Mouse (Mus musculus) hindbrain, embryonic 15.5 days (tissue): ENCODE results near the gene Efl1. TPM values are rescaled to one million over a fixed set of nuclear protein-coding genes. Genes with fewer than 3 reads are reported as not detected.
"Not testable (repeated sequence)": the region's sequence is repeated elsewhere in the genome, so short reads cannot be mapped to it uniquely, and the experiment has no call there.

ENCODE experiments used
- ATAC-seq: fragments of 200-750 bp; cut with Nextera tagmentation; 2 replicates; pipeline ENCODE4 v1.8.0; 2017; ENCODE audit warnings: low read depth, moderate number of reproducible peaks, moderate TSS enrichment; ENCODE audit not compliant: low FRiP score
- H3K27ac ChIP-seq: fragments of 300-500 bp; sonication (generic); replicated peaks from 2 replicates; pipeline ENCODE4 v1.5.1; 2015; ENCODE audit warnings: mild to moderate bottlenecking, inconsistent platforms
- H3K27me3 ChIP-seq: fragments of 300-500 bp; sonication (generic); 2 replicates; pipeline ENCODE4 v1.6.1; 2015; ENCODE audit warnings: control low read depth, inconsistent platforms
- H3K36me3 ChIP-seq: fragments of 300-500 bp; sonication (generic); 2 replicates; pipeline ENCODE4 v1.6.1; 2015; ENCODE audit warnings: control low read depth, inconsistent platforms
- H3K4me1 ChIP-seq: fragments of 300-500 bp; sonication (generic); replicated peaks from 2 replicates; pipeline ENCODE4 v1.6.1; 2015; ENCODE audit warnings: control low read depth, inconsistent platforms
- H3K4me2 ChIP-seq: fragments of 300-500 bp; sonication (generic); 2 replicates; pipeline ENCODE4 v1.6.1; 2015; ENCODE audit warnings: moderate library complexity, mild to moderate bottlenecking, inconsistent platforms
- H3K4me3 ChIP-seq: fragments of 300-500 bp; sonication (generic); 2 replicates; pipeline ENCODE4 v1.5.1; 2015; ENCODE audit warnings: mild to moderate bottlenecking, inconsistent platforms
- H3K9ac ChIP-seq: fragments of 300-500 bp; sonication (generic); 2 replicates; pipeline ENCODE4 v1.6.1; 2015; ENCODE audit warnings: inconsistent platforms
- H3K9me3 ChIP-seq: fragments of 300-500 bp; sonication (generic); 2 replicates; pipeline ENCODE4 v1.6.1; 2016; ENCODE audit warnings: control low read depth, inconsistent platforms
- WGBS: fragments of 180-500 bp; shearing (Covaris S2); methylation state at CpG from one replicate; pipeline ENCODE4 v1.1.7; 2015; 5-methylcytosine and 5-hydroxymethylcytosine counted together
- polyA plus RNA-seq: library from polyadenylated mRNA; unstranded; fragments of >200 nt; fragmentation: Nextera tagmentation; extraction: Ambion mirVana; gene quantifications from 2 replicates; pipeline ENCODE4 v1.2.1, GENCODE M21; 2015

The Efl1 gene
- polyA plus RNA-seq, 1 experiment from 2014 or later: 19.5 TPM

DNA sequence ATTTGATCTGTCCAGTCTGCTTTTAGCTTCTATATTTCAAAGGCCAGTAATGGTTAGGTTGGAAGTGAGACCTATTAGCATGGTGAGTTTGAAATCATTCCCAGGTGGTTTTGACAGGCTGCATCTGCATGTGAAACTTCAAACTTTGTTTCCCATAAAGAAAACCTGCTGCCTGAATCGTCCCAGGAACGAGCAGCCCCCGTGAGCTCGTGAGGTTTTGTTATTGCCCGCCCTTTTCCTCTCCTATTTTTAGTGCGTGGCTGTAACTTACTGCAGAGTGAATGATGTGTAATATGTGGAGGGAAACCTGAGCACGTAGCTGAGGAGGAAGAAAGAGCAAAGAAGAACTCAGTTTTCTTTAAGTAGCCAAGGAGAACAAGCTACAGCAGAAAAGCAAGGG lies 72.5 kb downstream of the Efl1 start:
- Histone ChIP-seq H3K4me3 (no peak overlapping the region), H3K27me3 (no peaks in the 10 kb centered on the region), H3K4me1 (peaks cover 10% of the 10 kb centered on the region), H3K36me3 (no peaks in the 10 kb centered on the region), H3K27ac (no peak overlapping the region), H3K9ac (no peak overlapping the region), H3K4me2 (no peak overlapping the region), H3K9me3 (no peaks in the 10 kb centered on the region)
- WGBS: 70% methylated on average over 7 of the region's 7 CpGs
- no peak for ATAC-seq

DNA sequence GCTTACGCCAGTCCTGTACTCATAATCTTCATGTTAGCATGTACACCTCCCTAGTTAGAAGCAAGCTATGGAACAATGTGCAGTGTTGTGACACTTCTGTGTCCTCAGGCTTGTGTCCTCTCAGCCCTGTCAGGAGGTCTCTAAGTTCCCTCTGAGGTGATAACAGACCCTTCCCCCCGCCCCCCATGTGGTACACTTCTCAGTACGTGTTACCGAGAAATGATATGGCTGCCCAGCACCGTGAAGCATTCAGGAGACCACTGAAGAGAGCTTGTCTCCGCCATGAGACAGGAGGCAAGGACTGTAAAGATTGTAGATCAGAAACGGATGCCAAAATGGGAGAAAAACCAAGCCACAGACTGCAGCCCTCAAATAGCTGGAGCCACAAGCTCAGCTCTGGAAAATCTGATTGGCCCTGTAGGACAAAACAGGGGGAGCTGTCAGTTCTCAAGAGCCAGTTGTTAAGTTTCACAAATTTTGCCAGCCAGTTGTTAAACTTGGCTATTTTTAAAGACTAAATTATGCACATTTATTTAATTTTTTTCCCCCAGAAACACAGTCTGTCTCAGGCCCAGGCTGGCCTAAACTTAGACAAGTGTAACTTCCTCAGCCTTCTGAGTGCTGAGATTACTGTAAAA lies 74.2 kb downstream of the Efl1 start:
- no peak overlapping the region for H3K9ac ChIP-seq
- no peak for ATAC-seq
- H3K36me3 ChIP-seq: no peaks in the 10 kb centered on the region
- H3K4me2 ChIP-seq: no peak overlapping the region
- H3K27ac ChIP-seq: no peak overlapping the region
- H3K4me3 ChIP-seq: no peak overlapping the region
- WGBS: 79% methylated on average over 7 of the region's 7 CpGs
- no peaks in the 10 kb centered on the region for H3K27me3 ChIP-seq
- no peaks in the 10 kb centered on the region for H3K9me3 ChIP-seq
- no peaks in the 10 kb centered on the region for H3K4me1 ChIP-seq

DNA sequence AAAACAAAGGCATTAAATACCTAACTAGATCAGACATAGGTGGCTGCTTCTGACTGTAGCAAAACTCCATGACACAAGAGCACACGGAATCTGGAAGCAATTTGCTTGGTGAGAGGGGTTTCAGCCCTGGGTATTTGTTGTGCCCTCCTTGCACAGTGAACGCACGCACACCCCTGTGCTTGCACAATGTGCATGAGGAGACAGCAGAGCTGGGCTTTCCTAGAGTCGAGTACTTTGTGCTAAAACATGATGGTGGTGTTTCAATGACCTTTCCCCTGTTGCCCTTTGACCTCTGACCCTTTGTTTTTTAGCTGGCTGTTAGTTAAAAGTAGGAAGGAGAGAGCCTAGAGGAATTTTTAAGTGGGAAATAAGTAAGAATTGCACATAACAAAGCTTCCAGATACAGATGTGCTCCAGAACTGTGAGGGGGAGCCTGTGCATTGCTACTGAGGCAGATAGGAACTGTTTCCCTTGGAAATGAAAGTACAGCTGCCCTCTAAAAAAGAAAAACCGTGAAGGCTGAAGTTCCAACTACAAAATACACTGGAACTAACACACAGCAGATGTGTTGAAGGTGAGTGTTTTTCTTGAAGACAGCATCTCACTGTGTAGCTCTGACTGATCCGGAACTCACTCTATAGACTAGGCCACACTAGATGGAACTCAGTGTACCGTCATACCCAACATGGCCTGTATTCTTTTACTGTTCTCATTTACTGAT lies 74.9 kb downstream of the Efl1 start:
- Histone ChIP-seq H3K9ac (no peak overlapping the region), H3K27ac (no peak overlapping the region), H3K4me3 (no peak overlapping the region), H3K4me2 (no peak overlapping the region), H3K9me3 (no peaks in the 10 kb centered on the region), H3K4me1 (no peaks in the 10 kb centered on the region), H3K36me3 (no peaks in the 10 kb centered on the region), H3K27me3 (no peaks in the 10 kb centered on the region)
- no peak for ATAC-seq
- 69% methylated on average over 7 of the region's 7 CpGs for WGBS

DNA sequence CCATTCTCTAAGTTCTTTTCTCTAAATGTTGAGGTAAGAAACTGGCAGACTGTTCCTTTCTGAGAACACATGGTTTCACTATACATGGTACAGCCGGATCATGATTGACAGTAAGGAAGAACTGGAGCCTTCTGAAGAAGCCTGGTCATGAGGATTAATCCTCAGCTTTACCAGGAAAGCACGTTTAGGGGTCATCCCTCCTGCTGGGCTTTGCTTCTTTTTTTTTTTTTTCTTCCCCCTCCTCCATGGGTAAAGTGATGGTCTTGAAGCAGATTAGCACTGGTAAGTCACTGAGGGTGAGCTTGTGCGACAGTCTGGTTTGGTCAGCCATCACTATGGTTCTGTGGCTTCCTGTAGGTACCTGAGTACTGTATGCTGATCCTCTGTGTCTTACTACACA lies 76.1 kb downstream of the Efl1 start:
- no peak overlapping the region for H3K27ac ChIP-seq
- no peaks in the 10 kb centered on the region for H3K27me3 ChIP-seq
- H3K4me3 ChIP-seq: no peak overlapping the region
- no peak overlapping the region for H3K9ac ChIP-seq
- 66% methylated on average over 3 of the region's 3 CpGs for WGBS
- H3K4me1 ChIP-seq: no peaks in the 10 kb centered on the region
- H3K36me3 ChIP-seq: no peaks in the 10 kb centered on the region
- H3K4me2 ChIP-seq: no peak overlapping the region
- ATAC-seq: no peak
- H3K9me3 ChIP-seq: no peaks in the 10 kb centered on the region

DNA sequence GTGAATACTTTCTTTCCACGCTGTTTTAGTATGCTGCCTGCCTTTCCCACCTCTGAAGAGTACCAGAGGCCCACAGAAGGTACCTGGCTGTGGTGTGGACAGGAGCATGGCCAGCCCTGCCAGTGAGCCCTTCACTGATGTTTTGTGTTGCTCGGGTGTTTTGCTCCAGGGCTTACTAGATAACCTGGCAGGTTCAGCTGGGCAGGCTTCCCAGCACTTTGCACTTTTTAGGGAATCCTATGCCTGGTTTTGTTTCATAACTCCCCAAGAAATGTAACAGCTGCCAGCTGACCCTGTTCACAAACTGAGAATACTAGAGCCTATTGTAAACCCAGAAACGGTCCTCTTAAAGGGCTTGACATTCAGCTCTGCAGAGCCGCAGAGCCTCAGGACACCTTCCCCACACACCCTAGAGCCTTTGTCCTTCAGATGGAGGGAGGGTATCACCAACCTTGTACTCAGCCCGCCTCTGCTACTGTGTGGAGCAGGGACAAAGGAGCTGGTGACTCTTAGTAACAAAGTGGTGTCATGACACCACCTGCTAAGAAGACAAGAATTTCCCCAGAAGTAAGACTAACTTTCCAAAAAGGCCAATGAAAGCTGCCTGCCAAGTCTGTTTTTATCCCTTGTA lies 76.7 kb downstream of the Efl1 start:
- Histone ChIP-seq H3K36me3 (no peaks in the 10 kb centered on the region), H3K27ac (no peak overlapping the region), H3K4me3 (no peak overlapping the region), H3K4me2 (no peak overlapping the region), H3K27me3 (no peaks in the 10 kb centered on the region), H3K9ac (no peak overlapping the region), H3K9me3 (no peaks in the 10 kb centered on the region), H3K4me1 (no peaks in the 10 kb centered on the region)
- WGBS: 32% methylated on average over 5 of the region's 5 CpGs
- no peak for ATAC-seq

DNA sequence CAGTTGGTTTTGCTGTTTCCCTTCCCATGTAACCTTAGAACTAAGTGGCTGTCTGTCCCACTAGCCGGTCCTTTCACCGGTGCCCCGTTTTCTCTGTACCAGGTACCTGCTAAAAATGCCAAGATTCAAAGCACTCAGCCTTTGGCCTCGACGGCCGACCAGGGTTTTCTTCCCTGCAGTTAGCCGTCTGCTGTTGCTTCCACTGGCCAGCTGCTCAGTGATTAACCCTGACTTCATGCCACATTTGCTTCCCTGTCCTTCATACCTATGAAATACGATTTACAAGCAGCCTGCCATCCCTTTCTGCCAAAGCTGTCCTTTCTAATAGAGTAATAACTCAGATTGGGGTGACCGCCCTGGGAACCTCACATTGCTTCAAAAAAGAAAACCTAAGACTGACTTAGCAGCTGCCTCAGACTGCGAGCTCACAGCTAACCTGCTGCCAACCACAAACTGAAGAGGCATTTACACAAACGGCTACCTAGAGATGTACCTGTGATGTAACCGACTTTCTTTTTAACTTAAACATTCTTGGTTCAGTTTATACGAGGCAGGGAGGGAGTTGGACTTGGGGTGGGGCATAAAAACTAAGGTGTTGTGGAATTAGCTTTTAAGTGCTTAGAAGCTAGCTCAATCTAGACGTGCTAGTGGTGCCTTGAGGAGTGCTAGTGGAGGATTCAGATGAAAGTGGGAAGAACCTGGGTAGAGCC lies 77.5 kb downstream of the Efl1 start:
- Histone ChIP-seq H3K27me3 (no peaks in the 10 kb centered on the region), H3K4me3 (no peak overlapping the region), H3K4me2 (no peak overlapping the region), H3K9me3 (no peaks in the 10 kb centered on the region), H3K4me1 (no peaks in the 10 kb centered on the region), H3K36me3 (no peaks in the 10 kb centered on the region), H3K9ac (no peak overlapping the region), H3K27ac (no peak overlapping the region)
- no peak for ATAC-seq
- 60% methylated on average over 14 of the region's 14 CpGs for WGBS

DNA sequence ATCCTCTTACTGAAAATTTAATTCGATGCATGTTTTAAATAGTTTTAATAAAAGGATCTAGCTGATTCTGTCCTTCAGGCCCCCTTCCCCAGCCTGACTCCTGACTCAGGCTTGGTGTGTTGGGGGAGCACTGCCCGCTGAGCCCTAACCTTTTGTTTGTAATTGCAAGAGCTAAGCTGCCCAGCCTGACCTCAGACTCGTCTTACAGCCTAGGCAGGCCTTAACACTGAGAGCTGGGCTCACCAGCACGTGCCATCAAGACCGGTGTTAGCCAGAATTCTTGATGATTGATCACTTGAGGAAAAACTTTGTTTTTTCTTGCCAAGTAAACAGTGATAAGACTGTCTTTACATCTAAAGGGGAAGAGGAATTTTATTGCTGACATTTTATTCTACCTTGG lies 78.7 kb downstream of the Efl1 start:
- no peak overlapping the region for H3K4me2 ChIP-seq
- ATAC-seq: no peak
- 48% methylated on average over 5 of the region's 5 CpGs for WGBS

DNA sequence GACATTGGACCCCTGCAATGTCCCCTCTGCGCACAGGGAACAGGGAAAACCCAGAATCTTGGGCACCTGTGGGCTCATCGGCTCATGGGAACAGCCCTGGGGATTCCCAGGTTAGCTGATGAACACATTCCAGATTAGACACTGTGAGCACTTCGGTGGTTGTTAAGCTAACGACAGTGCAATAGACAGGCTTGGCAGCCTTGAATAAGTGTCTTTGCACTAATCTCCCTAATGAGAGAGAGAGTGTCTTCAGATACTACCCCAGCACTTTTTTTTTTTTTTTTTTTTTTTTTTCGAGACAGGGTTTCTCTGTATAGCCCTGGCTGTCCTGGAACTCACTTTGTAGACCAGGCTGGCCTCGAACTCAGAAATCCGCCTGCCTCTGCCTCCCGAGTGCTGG lies 80.6 kb downstream of the Efl1 start:
- WGBS: 93% methylated on average over 7 of the region's 8 CpGs
- H3K4me2 ChIP-seq, H3K9me3 ChIP-seq: not testable (repeated sequence)

More for the DNA sequence above, 78.7 kb downstream of the Efl1 start:
- no peaks in the 10 kb centered on the region for H3K27me3 ChIP-seq
- H3K4me1 ChIP-seq: no peaks in the 10 kb centered on the region
- no peaks in the 10 kb centered on the region for H3K36me3 ChIP-seq
- no peak overlapping the region for H3K9ac ChIP-seq
- no peaks in the 10 kb centered on the region for H3K9me3 ChIP-seq
- H3K27ac ChIP-seq: no peak overlapping the region
- no peak overlapping the region for H3K4me3 ChIP-seq

DNA sequence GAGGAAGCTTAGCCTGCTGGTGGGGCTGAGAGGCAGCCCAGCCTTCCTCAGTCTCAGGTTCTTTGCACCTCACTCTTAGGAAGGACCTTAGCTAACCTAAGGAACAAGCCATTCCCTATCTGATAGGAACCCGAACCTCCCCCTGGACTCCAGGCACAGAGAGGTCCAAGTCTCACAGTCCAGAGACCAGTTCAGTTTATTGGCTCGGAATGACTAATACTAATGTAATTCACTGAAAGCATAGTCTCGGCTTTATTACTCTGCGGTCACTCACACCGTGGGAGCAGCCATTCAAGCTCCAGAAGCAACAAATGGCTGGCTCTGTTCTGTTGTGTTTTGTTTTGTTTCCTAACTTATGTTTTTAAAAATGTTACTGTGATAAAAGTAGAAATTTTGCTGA lies 84.7 kb downstream of the Efl1 start:
- Histone ChIP-seq H3K9me3 (no peaks in the 10 kb centered on the region), H3K4me3 (no peak overlapping the region), H3K9ac (no peak overlapping the region), H3K36me3 (no peaks in the 10 kb centered on the region; the same call in 1 of the 2 replicates), H3K27ac (no peak overlapping the region), H3K27me3 (no peaks in the 10 kb centered on the region), H3K4me1 (no peaks in the 10 kb centered on the region), H3K4me2 (no peak overlapping the region)
- WGBS: 80% methylated on average over 5 of the region's 5 CpGs
- ATAC-seq: no peak

More for the DNA sequence above, 80.6 kb downstream of the Efl1 start:
- H3K9ac ChIP-seq, H3K27me3 ChIP-seq, H3K36me3 ChIP-seq, ATAC-seq, H3K4me3 ChIP-seq, H3K4me1 ChIP-seq, H3K27ac ChIP-seq: not testable (repeated sequence)

DNA sequence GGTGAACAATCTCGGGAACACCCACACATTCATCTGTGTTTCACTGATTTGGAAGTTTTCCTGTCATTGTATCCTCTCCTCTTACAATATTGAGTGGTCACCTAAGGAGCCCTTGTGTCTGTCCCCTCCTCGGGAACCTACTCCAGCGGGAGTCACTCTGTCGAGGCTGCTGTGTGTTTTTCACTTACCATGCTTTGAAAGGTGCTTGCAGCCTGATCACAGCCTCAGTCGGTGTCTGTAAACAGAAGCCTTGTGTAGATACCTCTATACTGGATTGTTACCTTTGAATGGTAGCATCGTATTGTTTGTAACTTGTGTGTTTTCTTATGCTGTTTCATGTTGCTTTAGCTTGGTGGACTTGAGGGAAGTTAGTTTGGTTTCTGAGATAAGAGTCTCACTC lies 85.6 kb downstream of the Efl1 start:
- H3K27me3 ChIP-seq: no peaks in the 10 kb centered on the region
- H3K4me1 ChIP-seq: no peaks in the 10 kb centered on the region
- no peak overlapping the region for H3K27ac ChIP-seq
- H3K4me2 ChIP-seq: no peak overlapping the region
- no peak overlapping the region for H3K4me3 ChIP-seq
- WGBS: 84% methylated on average over 6 of the region's 6 CpGs
- H3K9ac ChIP-seq: no peak overlapping the region
- ATAC-seq: no peak
- H3K36me3 ChIP-seq: no peaks in the 10 kb centered on the region; the same call in 1 of the 2 replicates
- no peaks in the 10 kb centered on the region for H3K9me3 ChIP-seq

DNA sequence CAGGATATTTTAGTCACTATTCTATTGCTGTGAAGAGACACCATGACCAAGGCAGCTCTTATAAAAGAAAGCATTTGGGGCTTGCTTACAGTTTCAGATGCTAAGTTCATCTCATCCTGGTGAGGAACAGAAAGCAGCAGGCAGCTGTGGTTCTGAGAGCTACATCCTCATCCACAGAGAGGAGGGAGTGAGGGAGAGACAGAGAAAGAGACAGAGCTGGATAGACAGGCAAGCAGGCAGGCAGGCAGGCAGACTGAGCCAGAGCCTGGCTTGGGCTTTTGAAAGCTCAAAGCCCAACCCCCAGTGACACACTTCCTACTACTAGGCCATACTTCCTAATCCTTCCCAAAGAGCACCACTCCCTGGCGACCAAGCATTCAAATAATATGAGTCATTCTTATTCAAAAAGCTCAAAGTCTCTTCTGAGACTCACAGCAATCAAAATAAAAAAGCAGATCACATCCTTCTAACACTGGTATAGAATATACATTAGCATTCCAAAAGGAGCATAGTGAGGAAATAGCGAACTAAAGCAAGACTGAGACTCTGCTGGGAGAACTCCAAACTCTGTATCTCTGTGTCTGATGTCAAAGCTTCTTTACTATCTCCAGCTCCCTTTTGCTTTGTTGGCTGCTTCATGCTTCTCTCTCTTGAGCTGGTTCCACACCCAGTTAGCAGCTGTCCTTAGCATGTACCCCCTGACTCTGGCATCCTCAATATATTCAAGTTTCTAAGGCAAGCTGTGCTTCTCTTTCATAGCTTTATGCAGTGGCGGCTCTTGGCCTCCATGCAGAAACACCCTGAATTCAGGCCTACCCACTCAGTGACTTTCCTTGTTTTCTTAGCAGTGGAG lies 86.6 kb downstream of the Efl1 start:
- H3K9me3 ChIP-seq: no peaks in the 10 kb centered on the region
- no peaks in the 10 kb centered on the region for H3K27me3 ChIP-seq
- no peaks in the 10 kb centered on the region; the same call in 1 of the 2 replicates for H3K36me3 ChIP-seq
- H3K4me3 ChIP-seq: no peak overlapping the region
- no peak overlapping the region for H3K4me2 ChIP-seq
- WGBS: 77% methylated on average over 3 of the region's 3 CpGs
- no peak for ATAC-seq
- H3K4me1 ChIP-seq: no peaks in the 10 kb centered on the region
- H3K9ac ChIP-seq: no peak overlapping the region
- no peak overlapping the region for H3K27ac ChIP-seq
